Mouse (Mus musculus) spleen, postnatal 0 days (tissue): ENCODE data around the gene Clca3b. TPM values are rescaled to one million over a fixed set of nuclear protein-coding genes. Genes with fewer than 3 reads are reported as not detected.

ENCODE experiments used
- polyA plus RNA-seq: library from polyadenylated mRNA; unstranded; fragments of >200 nt; fragmentation: Nextera tagmentation; extraction: Ambion mirVana; gene quantifications from 2 replicates; pipeline ENCODE4 v1.2.1, GENCODE M21; 2015

Clca3b gene
- not detected in 2 replicates for polyA plus RNA-seq

DNA sequence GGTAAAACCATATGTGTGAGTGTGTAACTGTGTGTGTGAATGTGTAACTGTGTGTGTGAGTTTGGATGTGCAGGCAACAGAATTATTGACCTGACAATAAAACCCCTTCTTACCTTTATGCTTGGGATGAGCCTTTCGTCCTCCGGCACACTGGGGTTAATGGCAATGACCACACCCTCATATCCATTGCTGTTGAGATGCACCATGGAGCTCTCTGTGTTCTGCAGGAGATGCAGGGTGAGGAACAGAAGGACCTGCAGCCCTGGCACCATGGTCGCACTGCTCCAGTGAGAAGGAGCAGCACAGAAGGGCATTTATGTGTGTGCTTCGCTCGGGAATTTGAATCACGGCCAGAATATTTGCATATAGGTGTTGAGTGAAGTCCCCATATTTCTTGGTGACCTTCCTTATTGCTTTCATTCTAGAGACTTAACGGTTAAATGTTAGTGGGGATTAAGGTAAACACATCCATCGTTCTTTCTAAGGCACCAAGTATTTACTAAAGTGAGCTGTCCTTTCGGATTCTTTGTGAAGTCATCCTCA, at the start of gene Clca3b:
Gene Clca3b (minus strand): TSS at position 344 of the 543 bp plus-strand sequence.

DNA sequence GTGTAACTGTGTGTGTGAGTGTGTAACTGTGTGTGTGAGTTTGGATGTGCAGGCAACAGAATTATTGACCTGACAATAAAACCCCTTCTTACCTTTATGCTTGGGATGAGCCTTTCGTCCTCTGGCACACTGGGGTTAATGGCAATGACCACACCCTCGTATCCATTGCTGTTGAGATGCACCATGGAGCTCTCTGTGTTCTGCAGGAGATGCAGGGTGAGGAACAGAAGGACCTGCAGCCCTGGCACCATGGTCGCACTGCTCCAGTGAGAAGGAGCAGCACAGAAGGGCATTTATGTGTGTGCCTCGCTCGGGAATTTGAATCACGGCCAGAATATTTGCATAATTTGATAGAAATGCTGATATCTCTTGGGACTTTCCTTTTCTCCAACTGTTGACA, 29.9 kb downstream of the Clca3b start, which contains the start of gene Clca3a2:
Gene Clca3a2 (minus strand): TSS at position 276 of the 400 bp plus-strand sequence.

Other genes with a start within 250 kb of the Clca3b start
- gene Sh3glb1, start 129.0 kb downstream of the Clca3b start, polyA plus RNA-seq, result 133 and 140 TPM in 2 replicates
- 57.9 and 77.5 TPM in 2 replicates for gene Clca3a1, start 88.4 kb downstream of the Clca3b start, polyA plus RNA-seq
- 0.11 and 0.30 TPM in 2 replicates for gene Clca3a2, start 29.9 kb downstream of the Clca3b start, polyA plus RNA-seq
- gene Clca4b, start 83.2 kb upstream of the Clca3b start, polyA plus RNA-seq, result not detected in 2 replicates
- not detected in 2 replicates for gene Clca4a, start 125.7 kb upstream of the Clca3b start, polyA plus RNA-seq
- gene Clca1, start 183.4 kb upstream of the Clca3b start, polyA plus RNA-seq, result not detected in 2 replicates